Mouse (Mus musculus): ENCODE measurements at regions not wholly inside any gene's neighbourhood (a gene's known extent, or its start where the extent isn't known, plus 50 kb on each side); places are given as distances from the start of the nearest gene placed in this dataset.

DNA sequence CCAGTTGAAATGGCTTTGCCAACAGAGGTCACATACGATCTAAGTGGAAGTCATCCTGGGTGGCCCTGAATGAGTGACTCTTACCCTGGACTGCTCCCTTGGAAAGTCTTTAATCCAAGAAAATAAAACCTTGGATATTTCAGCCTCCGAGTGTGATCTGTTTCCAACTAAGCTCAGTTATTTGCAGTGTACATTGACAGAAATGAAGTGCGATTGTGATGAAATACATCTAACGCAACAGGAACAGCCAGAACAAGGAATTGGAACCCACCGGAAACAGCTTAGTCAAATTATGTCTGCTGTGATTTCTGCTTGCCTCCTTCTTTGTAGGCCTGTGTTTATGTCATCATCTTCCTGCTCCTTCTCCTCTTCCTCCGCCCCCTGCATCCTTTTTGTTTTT is 143.7 kb downstream of the Gm5426 start:
- no peak for TF ChIP-seq ZC3H11A (IDR thresholded peaks at IDR 0.05; ENCODE audit: borderline replicate concordance, low read depth, low read length)
- TF ChIP-seq MAFK (IDR thresholded peaks at IDR 0.05; ENCODE audit: insufficient read depth, low read depth, low read length): no peak
- TF ChIP-seq HCFC1 (IDR thresholded peaks at IDR 0.05; ENCODE audit: borderline replicate concordance, insufficient read depth, low read length): no peak

All from ES-E14 (cell line).